Mouse (Mus musculus) liver, adult 2 months (tissue): ENCODE measurements at regions not wholly inside any gene's neighbourhood (a gene's known extent, or its start where the extent isn't known, plus 50 kb on each side); places are given as distances from the start of the nearest gene placed in this dataset.

Experiments
- CTCF ChIP-seq: fragments of 200-500 bp; IDR thresholded peaks from 2 replicates; pipeline ENCODE4 v1.5.1; 2011; ENCODE audit warnings: low read depth, low read length, control low read depth
- POLR2A ChIP-seq: fragments of 200-500 bp; IDR thresholded peaks from 2 replicates; pipeline ENCODE4 v1.6.1; 2011; ENCODE audit warnings: low read length, control low read depth; ENCODE audit not compliant: insufficient read depth; ENCODE audit errors: extremely low read depth

- TF ChIP-seq CTCF, result no peak
- no peak for TF ChIP-seq POLR2A
Observed at GRCm38 (mm10) chr1:71764951-71765350, 112.0 kb upstream of the Fn1 start.
